Mouse (Mus musculus) monocyte, adult 5-6 weeks (primary cell): Measurements from ENCODE around the gene Mrpl39. TPM values are rescaled to one million over a fixed set of nuclear protein-coding genes. Genes with fewer than 3 reads are reported as not detected.

Source experiments
- ATAC-seq: fragments of 153-309, 156-312 bp; replicated peaks from 2 replicates; pipeline ENCODE4 v1.8.0; 2017; ENCODE audit warnings: mild to moderate bottlenecking; ENCODE audit not compliant: low TSS enrichment, insufficient number of reproducible peaks, severe bottlenecking, poor library complexity, low FRiP score
- total RNA-seq: library from RNA; stranded (forward); fragments of 200-1000, 200-491, 200-594 nt; gene quantifications from 3 replicates; pipeline ENCODE4 v1.2.3, GENCODE M21; 2017

Gene Mrpl39
- 27.6 to 43.8 TPM (median 30.4 TPM) in 3 replicates for total RNA-seq

- ATAC-seq, result peak; percentile 91
Observed at GRCm38 (mm10) chr16:84735166-84736105, at the start of gene Mrpl39. Gene Mrpl39, minus strand, starts transcription at chr16:84735742.

GRCm38 (mm10) chr16:84784966-84785365 lies 49.4 kb upstream of the Mrpl39 start:
- ATAC-seq, result no peak

GRCm38 (mm10) chr16:84783279-84783678 lies 47.7 kb upstream of the Mrpl39 start:
- ATAC-seq, result no peak

DNA sequence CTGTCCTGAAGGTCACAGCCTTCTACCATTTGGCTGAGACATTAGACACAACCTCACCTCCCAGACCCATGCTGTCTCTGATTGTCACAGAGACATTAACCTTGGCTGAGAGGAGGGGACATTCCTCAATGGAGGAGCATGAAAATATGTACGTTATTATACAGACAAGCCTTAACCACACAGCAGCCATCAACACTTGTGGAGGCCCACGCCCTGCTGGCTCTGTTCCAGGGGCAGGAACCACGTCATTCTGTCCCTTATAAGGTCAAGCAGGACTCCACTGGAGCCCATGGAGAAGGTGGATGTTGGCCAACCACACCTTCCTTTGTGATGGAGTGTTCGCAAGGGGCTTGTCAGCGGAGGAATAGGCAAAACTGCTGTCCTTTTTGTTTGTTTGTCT lies 44.2 kb upstream of the Mrpl39 start:
- ATAC-seq, result no peak

DNA sequence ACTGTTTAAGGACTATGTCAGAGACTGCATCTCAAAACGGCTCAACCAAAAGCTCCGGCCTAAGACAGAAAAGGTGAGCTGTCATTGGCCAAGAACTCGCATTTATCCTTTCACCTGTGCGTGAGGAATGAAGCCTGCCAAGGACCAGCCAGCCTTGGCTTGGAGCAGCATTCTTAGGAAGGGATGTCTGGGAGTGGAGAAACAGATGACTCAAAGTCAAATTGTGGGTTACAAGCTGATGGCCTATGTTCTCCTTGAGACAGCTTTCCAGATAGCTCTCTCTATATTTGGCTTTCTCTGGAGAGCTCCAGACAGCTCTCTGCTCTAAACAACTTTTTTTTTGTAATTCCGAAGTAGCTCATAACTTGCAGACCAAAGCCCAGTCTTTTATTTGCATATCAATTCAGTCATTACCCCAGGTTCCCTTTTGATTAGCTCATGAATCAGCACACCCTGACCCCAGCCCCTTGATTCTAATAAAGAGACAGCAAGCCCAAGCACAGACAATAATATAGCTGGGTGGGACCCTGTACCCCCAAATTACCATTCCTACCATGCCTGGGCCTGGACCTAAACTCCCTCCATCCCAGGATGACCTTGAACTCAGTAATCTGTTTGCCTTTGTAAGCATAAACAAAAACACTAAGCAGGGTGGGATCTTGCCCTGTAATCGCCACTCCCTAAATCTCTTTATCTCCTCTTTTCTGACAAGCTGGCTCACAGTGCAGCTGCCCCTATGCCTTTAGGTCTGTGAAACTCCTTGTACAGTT lies 43.5 kb upstream of the Mrpl39 start:
- ATAC-seq, result no peak

- no peak for ATAC-seq
Observed at GRCm38 (mm10) chr16:84778431-84778830, 42.9 kb upstream of the Mrpl39 start.

GRCm38 (mm10) chr16:84776089-84776784 lies 40.7 kb upstream of the Mrpl39 start:
- no peak for ATAC-seq

GRCm38 (mm10) chr16:84775356-84775755 lies 39.8 kb upstream of the Mrpl39 start:
- no peak for ATAC-seq

- no peak for ATAC-seq
Observed at GRCm38 (mm10) chr16:84774761-84775231, 39.3 kb upstream of the Mrpl39 start.

- ATAC-seq, result 0 out of 2 replicates have a peak, but pooled peaks have one; percentile 31
Observed at GRCm38 (mm10) chr16:84774003-84774703, 38.6 kb upstream of the Mrpl39 start, which contains the start of gene Jam2. Gene Jam2, plus strand, starts transcription at chr16:84774123.

GRCm38 (mm10) chr16:84773268-84773861 lies 37.8 kb upstream of the Mrpl39 start:
- ATAC-seq, result no peak

GRCm38 (mm10) chr16:84772496-84773267 lies 37.1 kb upstream of the Mrpl39 start:
- no peak for ATAC-seq

GRCm38 (mm10) chr16:84771461-84771860 lies 35.9 kb upstream of the Mrpl39 start:
- no peak for ATAC-seq

GRCm38 (mm10) chr16:84770891-84771290 lies 35.3 kb upstream of the Mrpl39 start:
- ATAC-seq, result no peak

DNA sequence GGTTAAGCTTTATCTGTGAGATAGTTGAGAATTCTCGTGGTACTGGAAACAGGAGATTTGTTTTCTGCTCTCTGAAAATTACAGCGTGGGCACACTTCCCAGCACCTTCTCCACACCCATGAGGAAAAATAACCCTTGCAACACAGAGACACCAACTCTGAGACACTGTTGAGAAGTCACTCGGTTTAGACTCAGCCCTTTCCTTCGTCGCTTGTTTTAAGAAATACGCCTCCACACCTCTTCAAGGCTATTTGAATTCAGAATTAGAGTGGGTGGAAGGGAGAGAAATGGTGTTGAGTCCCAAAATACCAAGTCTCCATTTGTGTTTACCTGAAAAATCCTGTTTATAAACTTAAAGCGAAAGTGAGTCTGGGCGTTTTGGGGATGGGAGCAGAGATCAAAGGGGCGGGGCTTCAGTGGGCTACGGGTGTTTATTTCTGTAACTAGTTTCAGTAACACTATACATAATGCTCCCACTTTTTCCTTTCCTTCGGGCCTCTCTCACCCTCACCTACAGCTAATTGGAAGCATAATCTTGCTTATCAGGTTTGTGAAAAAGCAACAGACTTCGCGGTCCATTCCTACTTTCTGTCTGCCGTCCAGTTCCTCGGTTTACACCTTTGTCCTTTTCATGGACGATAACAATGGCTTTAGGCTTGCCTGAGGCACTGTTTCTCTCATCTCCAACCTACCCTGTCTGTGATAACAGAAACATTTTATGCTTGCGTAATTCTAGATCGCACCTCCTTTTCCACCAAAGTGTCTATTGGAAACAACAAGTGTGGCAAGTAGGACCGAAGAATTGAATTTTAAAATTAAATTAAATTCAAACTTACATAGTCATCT lies 34.3 kb upstream of the Mrpl39 start:
- ATAC-seq, result no peak

DNA sequence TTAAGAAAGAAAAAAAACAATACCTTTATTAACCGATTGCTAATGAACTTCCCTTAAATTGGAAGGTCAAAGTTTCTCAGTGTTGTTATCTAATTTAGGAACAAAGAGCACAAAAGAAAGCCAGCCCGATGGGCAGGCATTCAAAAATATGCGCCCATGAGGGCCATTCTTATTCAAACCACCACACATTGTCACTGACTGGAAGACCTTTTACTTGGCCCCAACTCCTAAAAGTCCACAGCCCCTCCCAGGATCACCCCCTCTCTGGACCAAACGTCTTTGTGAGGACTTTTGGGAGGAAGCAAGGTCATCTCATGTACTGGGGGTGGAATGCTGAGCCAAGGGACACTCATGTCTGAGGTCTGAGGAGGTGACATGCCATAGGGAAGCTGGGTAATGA lies 33.6 kb upstream of the Mrpl39 start:
- no peak for ATAC-seq
